Mouse (Mus musculus) kidney, adult 9 months (tissue): ENCODE measurements around the gene Prelp.
A peak's percentile ranks its signal among the peaks of the same experiment; 100 is the strongest.
"Not testable (repeated sequence)": the region's sequence is repeated elsewhere in the genome, so short reads cannot be mapped to it uniquely, and the experiment has no call there.

Experiments used
- DNase-seq: peaks from one replicate; pipeline ENCODE4 v3.0.0; 2022

Prelp gene

GRCm38 (mm10) chr1:133921304-133921751 is at the start of gene Prelp:
Gene Prelp, minus strand, starts transcription at chr1:133921414.
- peak; percentile 56 for DNase-seq

- no peak for DNase-seq
Observed at GRCm38 (mm10) chr1:133969427-133969826, 48.2 kb upstream of the Prelp start.

GRCm38 (mm10) chr1:133968788-133969325 is 47.6 kb upstream of the Prelp start:
- DNase-seq: peak; percentile 19

- DNase-seq: no peak
Observed at GRCm38 (mm10) chr1:133967481-133968017, 46.3 kb upstream of the Prelp start.

- no peak for DNase-seq
Observed at GRCm38 (mm10) chr1:133966044-133966443, 44.8 kb upstream of the Prelp start.

GRCm38 (mm10) chr1:133965298-133965697 is 44.1 kb upstream of the Prelp start:
- peak; percentile 38 for DNase-seq

- DNase-seq: no peak
Observed at GRCm38 (mm10) chr1:133964742-133965141, 43.5 kb upstream of the Prelp start.

- DNase-seq: not testable (repeated sequence)
Observed at GRCm38 (mm10) chr1:133963578-133963977, 42.4 kb upstream of the Prelp start.

GRCm38 (mm10) chr1:133963128-133963527 is 41.9 kb upstream of the Prelp start:
- DNase-seq: not testable (repeated sequence)

GRCm38 (mm10) chr1:133961281-133962134 is 40.3 kb upstream of the Prelp start:
- peak; percentile 96 for DNase-seq

- DNase-seq: peak; percentile 43
Observed at GRCm38 (mm10) chr1:133959521-133959920, 38.3 kb upstream of the Prelp start.

- no peak for DNase-seq
Observed at GRCm38 (mm10) chr1:133954009-133954408, 32.8 kb upstream of the Prelp start.

- DNase-seq: no peak
Observed at GRCm38 (mm10) chr1:133953261-133953742, 32.1 kb upstream of the Prelp start.

- no peak for DNase-seq
Observed at GRCm38 (mm10) chr1:133951598-133951997, 30.4 kb upstream of the Prelp start.

GRCm38 (mm10) chr1:133950061-133950782 is 29.0 kb upstream of the Prelp start:
- DNase-seq: no peak

- no peak for DNase-seq
Observed at GRCm38 (mm10) chr1:133945106-133945505, 23.9 kb upstream of the Prelp start.

- no peak for DNase-seq
Observed at GRCm38 (mm10) chr1:133941904-133942303, 20.7 kb upstream of the Prelp start.

- DNase-seq: no peak
Observed at GRCm38 (mm10) chr1:133941158-133941860, 20.1 kb upstream of the Prelp start.

GRCm38 (mm10) chr1:133940481-133941092 is 19.4 kb upstream of the Prelp start:
- no peak for DNase-seq

GRCm38 (mm10) chr1:133939708-133940107 is 18.5 kb upstream of the Prelp start:
- DNase-seq: no peak

GRCm38 (mm10) chr1:133936169-133936568 is 15.0 kb upstream of the Prelp start:
- DNase-seq: no peak

- DNase-seq: no peak
Observed at GRCm38 (mm10) chr1:133934354-133934963, 13.2 kb upstream of the Prelp start.
